Mouse (Mus musculus) liver, embryonic 12.5 days (tissue): ENCODE data around the gene Ace2. TPM values are rescaled to one million over a fixed set of nuclear protein-coding genes. Genes with fewer than 3 reads are reported as not detected.

ENCODE experiments used
- ATAC-seq: fragments of 200-750 bp; cut with Nextera tagmentation; 2 replicates; pipeline ENCODE4 v1.8.0; 2017; ENCODE audit warnings: moderate number of reproducible peaks, mild to moderate bottlenecking, moderate library complexity
- H3K27ac ChIP-seq: fragments of 300-500 bp; sonication (generic); 2 replicates; pipeline ENCODE4 v1.5.1; 2016; ENCODE audit warnings: mild to moderate bottlenecking
- H3K27me3 ChIP-seq: fragments of 300-500 bp; sonication (generic); replicated peaks from 2 replicates; pipeline ENCODE4 v1.6.1; 2016; ENCODE audit warnings: mild to moderate bottlenecking, moderate library complexity
- H3K36me3 ChIP-seq: fragments of 300-500 bp; sonication (generic); 2 replicates; pipeline ENCODE4 v1.6.1; 2016; ENCODE audit warnings: mild to moderate bottlenecking, moderate library complexity
- H3K4me1 ChIP-seq: fragments of 300-500 bp; sonication (generic); 2 replicates; pipeline ENCODE4 v1.6.1; 2016
- H3K4me2 ChIP-seq: fragments of 300-500 bp; sonication (generic); 2 replicates; pipeline ENCODE4 v1.6.1; 2016; ENCODE audit warnings: mild to moderate bottlenecking, moderate library complexity
- H3K4me3 ChIP-seq: fragments of 300-500 bp; sonication (generic); 2 replicates; pipeline ENCODE4 v1.5.1; 2016; ENCODE audit warnings: mild to moderate bottlenecking, moderate library complexity
- H3K9ac ChIP-seq: fragments of 300-500 bp; sonication (generic); 2 replicates; pipeline ENCODE4 v1.6.1; 2016; ENCODE audit warnings: mild to moderate bottlenecking, moderate library complexity
- H3K9me3 ChIP-seq: fragments of 300-500 bp; sonication (generic); replicated peaks from 2 replicates; pipeline ENCODE4 v1.6.1; 2016; ENCODE audit warnings: mild to moderate bottlenecking, moderate library complexity
- WGBS: fragments of 180-500 bp; shearing (Covaris S2); methylation state at CpG from one replicate; pipeline ENCODE4 v1.1.7; 2016; ENCODE audit not compliant: insufficient replicate concordance; 5-methylcytosine and 5-hydroxymethylcytosine counted together
- polyA plus RNA-seq: library from polyadenylated mRNA; unstranded; fragments of >200 nt; fragmentation: Nextera tagmentation; extraction: Ambion mirVana; gene quantifications from 2 replicates; pipeline ENCODE4 v1.2.1, GENCODE M21; 2016

Ace2 gene
- not detected in 2 replicates for polyA plus RNA-seq

- Histone ChIP-seq H3K27me3 (peaks cover 10% of the 10 kb centered on the region), H3K4me1 (no peaks in the 10 kb centered on the region), H3K4me3 (no peak within 1 kb of the TSS), H3K9ac (no peak within 1 kb of the TSS), H3K36me3 (no peaks in the 10 kb centered on the region), H3K4me2 (no peak within 1 kb of the TSS), H3K27ac (no peak within 1 kb of the TSS), H3K9me3 (no peaks in the 10 kb centered on the region)
- no peak for ATAC-seq
- 67% methylated on average over 2 of the region's 2 CpGs for WGBS
Measured at GRCm38 (mm10) chrX:164139032-164139431, at the start of gene Ace2. Gene Ace2 (plus strand): TSS chrX:164139332.

- H3K27me3 ChIP-seq, result 0 out of 2 replicates have a peak, but pooled peaks cover 17% of the 10 kb centered on the region
- peaks cover 45% of the 10 kb centered on the region for H3K4me1 ChIP-seq
- 71% methylated on average over 11 of the region's 11 CpGs for WGBS
- no peak overlapping the region for H3K4me3 ChIP-seq
- H3K9me3 ChIP-seq, result no peaks in the 10 kb centered on the region
- H3K27ac ChIP-seq, result no peak overlapping the region
- ATAC-seq, result no peak
- H3K36me3 ChIP-seq, result no peaks in the 10 kb centered on the region
- H3K9ac ChIP-seq, result no peak overlapping the region
- H3K4me2 ChIP-seq, result no peak overlapping the region
Measured at GRCm38 (mm10) chrX:164089916-164090315, 49.2 kb upstream of the Ace2 start.

- Histone ChIP-seq H3K36me3 (no peaks in the 10 kb centered on the region), H3K9me3 (no peaks in the 10 kb centered on the region), H3K4me1 (peaks cover 41% of the 10 kb centered on the region), H3K27me3 (0 out of 2 replicates have a peak, but pooled peaks cover 17% of the 10 kb centered on the region), H3K27ac (peak overlapping the region; percentile 56; the same call in 1 of the 2 replicates), H3K4me3 (no peak overlapping the region), H3K4me2 (peak overlapping the region; percentile 29; the same call in 1 of the 2 replicates), H3K9ac (no peak overlapping the region)
- no peak for ATAC-seq
- WGBS, result 24% methylated on average over 7 of the region's 7 CpGs
Measured at GRCm38 (mm10) chrX:164092300-164093169, 46.6 kb upstream of the Ace2 start.

GRCm38 (mm10) chrX:164093435-164093834 is 45.7 kb upstream of the Ace2 start:
- Histone ChIP-seq H3K27ac (peak overlapping the region; percentile 72), H3K4me3 (no peak overlapping the region), H3K9me3 (no peaks in the 10 kb centered on the region), H3K9ac (no peak overlapping the region), H3K4me2 (peak overlapping the region; percentile 29), H3K36me3 (no peaks in the 10 kb centered on the region), H3K27me3 (0 out of 2 replicates have a peak, but pooled peaks cover 17% of the 10 kb centered on the region), H3K4me1 (peaks cover 37% of the 10 kb centered on the region)
- ATAC-seq, result peak; percentile 74
- WGBS, result 37% methylated on average over 5 of the region's 5 CpGs

GRCm38 (mm10) chrX:164095838-164096237 is 43.3 kb upstream of the Ace2 start:
- ATAC-seq, result peak; percentile 83
- no peak overlapping the region for H3K4me3 ChIP-seq
- no peak overlapping the region; the same call in 1 of the 2 replicates for H3K27ac ChIP-seq
- 0 out of 2 replicates have a peak, but pooled peaks cover 9% of the 10 kb centered on the region for H3K27me3 ChIP-seq
- H3K36me3 ChIP-seq, result no peaks in the 10 kb centered on the region
- H3K4me1 ChIP-seq, result peaks cover 31% of the 10 kb centered on the region
- no peaks in the 10 kb centered on the region for H3K9me3 ChIP-seq
- WGBS, result 19% methylated on average over 2 of the region's 2 CpGs
- H3K9ac ChIP-seq, result no peak overlapping the region
- no peak overlapping the region for H3K4me2 ChIP-seq

GRCm38 (mm10) chrX:164101483-164101882 is 37.6 kb upstream of the Ace2 start:
- no peak for ATAC-seq
- Histone ChIP-seq H3K4me3 (no peak overlapping the region), H3K27me3 (no peaks in the 10 kb centered on the region; the same call in 1 of the 2 replicates), H3K36me3 (no peaks in the 10 kb centered on the region), H3K9me3 (no peaks in the 10 kb centered on the region), H3K4me1 (no peaks in the 10 kb centered on the region), H3K9ac (no peak overlapping the region), H3K4me2 (no peak overlapping the region), H3K27ac (no peak overlapping the region)

- ATAC-seq, result no peak
- H3K27me3 ChIP-seq, result no peaks in the 10 kb centered on the region; the same call in 1 of the 2 replicates
- H3K4me2 ChIP-seq, result no peak overlapping the region
Measured at GRCm38 (mm10) chrX:164102198-164102597, 36.9 kb upstream of the Ace2 start.

GRCm38 (mm10) chrX:164102656-164103055 is 36.5 kb upstream of the Ace2 start:
- 63% methylated on average over 6 of the region's 6 CpGs for WGBS

More at GRCm38 (mm10) chrX:164102198-164102597, 36.9 kb upstream of the Ace2 start:
- Histone ChIP-seq H3K9ac (no peak overlapping the region), H3K4me1 (no peaks in the 10 kb centered on the region), H3K27ac (no peak overlapping the region), H3K9me3 (no peaks in the 10 kb centered on the region), H3K4me3 (no peak overlapping the region), H3K36me3 (no peaks in the 10 kb centered on the region)
- 75% methylated on average over 7 of the region's 7 CpGs for WGBS

GRCm38 (mm10) chrX:164111146-164111545 is 28.0 kb upstream of the Ace2 start:
- Histone ChIP-seq H3K9ac (no peak overlapping the region), H3K27me3 (peaks cover 3% of the 10 kb centered on the region; the same call in 1 of the 2 replicates), H3K9me3 (no peaks in the 10 kb centered on the region), H3K36me3 (no peaks in the 10 kb centered on the region), H3K4me3 (no peak overlapping the region), H3K4me1 (no peaks in the 10 kb centered on the region), H3K27ac (no peak overlapping the region), H3K4me2 (no peak overlapping the region)
- ATAC-seq, result no peak
- WGBS, result 47% methylated on average over 3 of the region's 3 CpGs

More at GRCm38 (mm10) chrX:164102656-164103055, 36.5 kb upstream of the Ace2 start:
- H3K4me1 ChIP-seq, result no peaks in the 10 kb centered on the region
- no peaks in the 10 kb centered on the region; the same call in 1 of the 2 replicates for H3K27me3 ChIP-seq
- no peaks in the 10 kb centered on the region for H3K36me3 ChIP-seq
- H3K9ac ChIP-seq, result no peak overlapping the region
- H3K27ac ChIP-seq, result no peak overlapping the region
- ATAC-seq, result no peak
- no peak overlapping the region for H3K4me2 ChIP-seq
- H3K9me3 ChIP-seq, result no peaks in the 10 kb centered on the region
- H3K4me3 ChIP-seq, result no peak overlapping the region

GRCm38 (mm10) chrX:164113744-164114143 is 25.4 kb upstream of the Ace2 start:
- no peak overlapping the region for H3K9ac ChIP-seq
- H3K9me3 ChIP-seq, result no peaks in the 10 kb centered on the region
- no peak overlapping the region for H3K27ac ChIP-seq
- ATAC-seq, result no peak
- no peaks in the 10 kb centered on the region for H3K4me1 ChIP-seq
- H3K4me2 ChIP-seq, result no peak overlapping the region
- H3K4me3 ChIP-seq, result no peak overlapping the region
- WGBS, result 77% methylated on average over 6 of the region's 6 CpGs
- no peaks in the 10 kb centered on the region for H3K36me3 ChIP-seq
- H3K27me3 ChIP-seq, result 0 out of 2 replicates have a peak, but pooled peaks cover 3% of the 10 kb centered on the region

GRCm38 (mm10) chrX:164123942-164124341 is 15.2 kb upstream of the Ace2 start:
- Histone ChIP-seq H3K9ac (no peak overlapping the region), H3K27ac (no peak overlapping the region), H3K4me2 (no peak overlapping the region), H3K9me3 (no peaks in the 10 kb centered on the region), H3K36me3 (no peaks in the 10 kb centered on the region), H3K4me1 (no peaks in the 10 kb centered on the region), H3K4me3 (no peak overlapping the region), H3K27me3 (no peaks in the 10 kb centered on the region; the same call in 1 of the 2 replicates)
- WGBS, result 79% methylated on average over 3 of the region's 3 CpGs
- ATAC-seq, result no peak

- H3K27ac ChIP-seq, result no peak overlapping the region
- 65% methylated on average over 3 of the region's 3 CpGs for WGBS
- no peaks in the 10 kb centered on the region for H3K36me3 ChIP-seq
Measured at GRCm38 (mm10) chrX:164133531-164133930, 5.6 kb upstream of the Ace2 start.

More at GRCm38 (mm10) chrX:164133531-164133930, 5.6 kb upstream of the Ace2 start:
- Histone ChIP-seq H3K9me3 (no peaks in the 10 kb centered on the region), H3K4me3 (no peak overlapping the region), H3K4me2 (no peak overlapping the region), H3K9ac (no peak overlapping the region), H3K4me1 (no peaks in the 10 kb centered on the region), H3K27me3 (peaks cover 6% of the 10 kb centered on the region)
- ATAC-seq, result no peak
